Mouse (Mus musculus): ENCODE measurements around the gene 4932415D10Rik. TPM values are rescaled to one million over a fixed set of nuclear protein-coding genes. Genes with fewer than 3 reads are reported as not detected.
A peak's percentile ranks its signal among the peaks of the same experiment; 100 is the strongest.

Gene 4932415D10Rik
- total RNA-seq (2022): not detected

DNA sequence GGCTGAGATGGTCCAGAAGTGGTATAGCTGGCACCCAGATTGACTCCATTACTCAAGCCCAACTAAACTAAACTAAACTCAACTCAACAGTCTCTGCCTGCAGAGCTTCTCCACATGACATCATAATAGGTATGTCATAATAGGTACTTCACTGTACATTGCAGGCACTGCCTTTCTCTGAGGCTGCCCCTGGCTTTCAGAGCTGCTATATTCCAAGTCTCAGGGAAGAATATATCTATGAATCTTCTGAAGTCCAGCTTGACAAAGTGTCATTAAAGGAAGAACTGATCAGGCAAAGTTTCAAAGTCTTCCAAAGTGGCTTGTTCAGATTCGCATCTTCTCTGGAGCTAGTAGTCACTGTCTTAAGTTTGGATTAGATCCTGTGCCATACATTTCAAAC lies at the start of gene 4932415D10Rik:
4932415D10Rik (minus strand) TSS at position 101 of the 400 bp plus-strand sequence.
- DNase-seq (ENCODE audit: low spot score in 2 of 2): no peak

DNA sequence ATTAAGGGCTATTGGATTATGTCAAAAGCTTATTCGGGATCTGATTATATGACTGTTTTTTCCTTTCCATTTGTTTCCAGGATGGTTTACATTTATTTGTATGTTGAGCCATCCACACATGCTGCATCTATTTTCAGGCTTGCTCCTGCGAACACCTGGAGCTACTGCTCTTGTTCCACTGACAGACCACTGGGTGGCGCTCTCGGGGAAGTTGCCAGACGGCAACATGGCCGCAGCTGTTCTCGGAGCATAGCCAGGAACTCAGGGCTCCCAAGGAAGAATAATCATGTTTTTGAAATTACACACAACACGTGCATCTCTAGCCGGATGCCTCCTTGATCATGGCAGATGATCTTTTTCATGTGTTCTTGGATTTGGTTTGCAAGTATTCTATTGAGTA lies 45.5 kb upstream of the 4932415D10Rik start:
- DNase-seq (ENCODE audit: low spot score in 2 of 2): no peak

DNA sequence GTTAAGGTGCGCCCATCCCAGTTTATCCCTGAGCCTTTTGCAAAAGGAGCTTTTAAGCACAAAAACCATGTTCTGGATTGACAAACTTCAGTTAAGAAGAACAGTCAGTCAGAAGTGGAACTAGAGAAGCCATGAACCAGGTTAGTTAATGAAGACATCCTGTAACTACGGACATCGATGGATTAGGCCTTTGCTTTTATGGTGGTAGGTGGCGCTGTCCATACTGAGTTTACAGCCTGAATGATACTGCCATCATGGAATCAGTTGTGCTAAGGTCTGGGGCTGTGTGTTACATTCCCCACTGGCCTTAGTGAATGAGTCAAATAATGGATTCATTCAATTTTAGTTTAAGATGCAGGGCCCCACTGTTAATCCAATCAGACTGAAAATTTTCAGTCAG lies 39.0 kb upstream of the 4932415D10Rik start:
- DNase-seq (ENCODE audit: low spot score in 2 of 2): no peak

DNA sequence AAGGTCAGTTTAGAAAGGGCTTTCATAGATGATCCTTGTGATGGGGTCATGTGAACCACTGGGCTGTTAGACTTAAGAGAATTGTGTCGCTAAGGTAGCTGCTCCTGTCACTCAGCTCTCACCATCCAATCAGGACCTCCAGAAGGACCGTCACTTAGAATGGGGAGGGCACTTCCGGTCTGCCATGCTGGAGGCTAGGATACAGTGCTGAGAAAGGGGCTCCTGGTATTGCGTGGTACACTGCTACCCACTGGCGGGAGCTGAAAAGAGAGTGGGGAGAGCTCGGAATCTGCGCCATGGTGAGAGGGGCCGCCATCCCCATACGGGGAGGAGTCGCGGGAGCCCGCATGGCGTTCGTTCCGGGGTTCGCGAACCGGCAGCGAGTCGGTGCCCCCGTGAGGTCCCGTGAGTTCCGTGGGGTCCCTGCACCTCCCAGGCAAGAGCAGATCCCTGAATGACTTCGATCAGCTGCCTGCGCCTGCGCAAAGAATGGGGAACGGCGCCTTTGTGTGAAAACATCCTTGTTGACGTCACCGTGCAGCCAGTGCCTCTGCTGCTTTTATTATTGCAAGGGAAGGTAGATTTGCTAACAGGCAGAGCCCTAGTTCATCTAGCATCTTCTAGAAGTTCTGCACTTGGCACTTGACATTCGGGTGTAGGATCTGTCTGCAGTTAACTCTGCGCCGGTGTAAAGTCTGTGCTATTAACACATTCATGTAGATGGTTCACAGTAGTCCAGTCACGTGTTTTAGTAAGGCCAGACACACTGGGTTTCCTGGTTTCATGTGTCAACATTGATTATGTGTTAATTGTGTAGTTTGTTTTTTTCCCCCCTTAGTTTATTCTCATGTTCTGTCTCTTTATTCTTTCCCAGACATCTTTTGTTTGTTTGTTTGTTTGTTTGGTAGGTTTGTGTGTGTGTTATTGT lies 38.0 kb upstream of the 4932415D10Rik start, which contains the start of gene Gm4924:
Gm4924 (plus strand) TSS at position 173 of the 928 bp plus-strand sequence.
- DNase-seq (ENCODE audit: low spot score in 2 of 2): peak; percentile 25 to 49

DNA sequence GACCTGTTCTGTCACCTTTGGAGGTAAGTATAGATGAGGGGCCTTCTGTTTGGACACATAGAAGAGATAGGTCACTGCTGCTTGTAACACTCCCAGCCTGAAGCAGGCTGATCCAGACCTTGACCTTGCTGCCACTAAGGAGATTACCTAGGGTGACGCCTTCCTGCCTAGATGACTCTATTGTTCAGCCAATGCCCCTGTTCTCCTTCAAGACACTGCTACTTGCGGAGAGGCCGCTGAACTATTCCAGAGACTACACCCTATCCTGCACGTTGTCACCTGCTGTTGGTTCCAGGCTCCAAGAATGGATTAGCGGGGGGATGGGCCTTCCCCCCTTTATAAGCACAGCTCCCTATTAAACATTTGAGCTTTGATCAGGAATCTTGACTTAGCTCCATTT lies 13.4 kb upstream of the 4932415D10Rik start:
- no peak for DNase-seq (ENCODE audit: low spot score in 2 of 2)

DNA sequence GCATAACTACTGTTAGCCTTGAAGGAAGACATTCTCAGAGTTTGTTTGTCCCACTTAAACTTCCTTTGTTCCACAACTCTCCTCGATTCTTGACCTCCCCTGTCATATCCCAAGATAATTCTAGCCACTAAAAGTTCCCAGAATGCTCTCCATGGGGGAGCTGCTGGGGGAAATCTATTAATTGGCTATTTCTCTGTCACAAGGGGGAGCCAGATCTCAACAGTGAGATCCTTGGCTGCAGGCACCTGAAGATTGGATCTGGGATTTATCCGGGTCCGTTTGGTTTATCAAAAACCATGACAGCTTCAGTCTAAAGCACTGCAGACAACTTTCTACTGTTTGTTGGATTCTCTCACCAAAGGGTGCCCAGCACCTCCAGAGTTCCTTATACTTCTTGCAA lies 3.8 kb upstream of the 4932415D10Rik start:
- no peak for DNase-seq (ENCODE audit: low spot score in 2 of 2)

DNA sequence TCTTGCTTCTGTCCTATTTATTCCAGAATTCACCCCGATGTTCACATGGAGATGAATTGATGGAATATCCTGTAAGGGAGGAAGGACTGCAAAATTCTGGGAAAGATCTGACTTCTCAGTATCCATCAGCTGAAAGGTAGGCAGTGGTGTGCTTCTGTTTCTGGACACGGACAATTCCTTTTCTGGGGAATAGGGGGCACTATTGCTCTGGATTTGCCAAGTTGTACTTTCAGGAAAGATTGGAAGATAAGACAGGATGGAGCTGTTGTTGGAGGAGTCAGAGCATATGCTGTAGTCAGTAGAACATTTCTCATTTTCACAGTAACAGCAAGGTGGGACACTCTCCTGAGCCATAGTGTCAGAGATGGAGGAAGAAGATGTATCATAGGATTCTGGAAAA lies 19.9 kb downstream of the 4932415D10Rik start:
- no peak for DNase-seq (ENCODE audit: low spot score in 2 of 2)

DNA sequence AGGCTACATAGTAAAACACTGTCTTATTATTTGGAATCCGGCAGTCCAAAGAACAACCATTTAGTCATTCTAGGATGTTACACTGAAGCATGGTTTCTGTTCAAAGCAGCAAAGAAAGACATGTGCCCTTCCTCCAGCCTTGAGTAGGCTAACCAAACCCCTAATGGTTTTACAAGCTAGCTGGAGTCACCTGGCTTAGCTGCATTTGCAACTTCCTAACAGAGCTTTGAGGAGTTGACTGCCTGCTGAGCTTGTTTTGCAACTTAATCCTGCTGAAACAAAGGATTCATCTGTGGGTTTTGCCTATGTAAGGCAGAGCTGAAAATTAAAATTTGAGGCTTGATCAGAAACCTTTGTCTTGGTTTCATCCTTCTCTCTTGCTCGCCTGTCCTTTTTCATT lies 59.1 kb downstream of the 4932415D10Rik start:
- no peak for DNase-seq (ENCODE audit: low spot score in 2 of 2)

DNA sequence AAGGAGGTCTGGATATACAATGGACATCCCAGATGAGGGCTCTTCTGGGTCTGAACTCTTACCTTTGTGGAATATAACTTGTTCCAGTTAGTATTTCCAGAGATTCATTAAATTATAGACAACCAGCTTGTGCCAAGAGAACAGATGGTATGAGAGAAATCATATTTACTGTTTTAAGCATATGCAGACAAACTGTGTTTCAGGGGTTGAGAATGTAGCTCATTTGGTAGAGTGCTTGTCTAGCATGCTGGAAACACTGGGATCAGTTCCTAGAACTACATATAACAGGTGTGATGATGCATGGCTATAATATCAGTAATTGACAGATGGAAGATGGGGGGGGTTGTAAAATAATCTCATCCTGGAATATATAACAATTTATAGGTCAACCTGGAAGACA lies 71.4 kb downstream of the 4932415D10Rik start:
- no peak for DNase-seq (ENCODE audit: low spot score in 2 of 2)

DNA sequence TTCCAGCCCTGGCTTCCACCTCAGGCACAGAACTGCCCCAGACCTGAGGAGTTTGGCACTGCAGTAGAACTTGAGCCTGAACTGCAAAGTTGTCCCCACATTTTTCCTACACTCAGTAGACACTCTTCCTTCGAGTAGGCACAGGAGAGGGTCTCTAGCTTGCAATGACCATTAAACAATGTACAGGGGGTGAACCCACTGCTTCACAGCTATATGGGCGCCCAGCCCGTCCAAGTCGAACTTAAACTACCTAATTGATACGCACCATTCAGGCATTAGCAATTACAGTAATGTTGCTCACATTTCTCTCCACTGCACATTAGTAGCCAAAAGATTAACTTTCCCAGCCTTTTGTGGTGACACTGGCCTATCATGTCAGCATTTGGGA lies 75.0 kb downstream of the 4932415D10Rik start:
- no peak for DNase-seq (ENCODE audit: low spot score in 2 of 2)

DNA sequence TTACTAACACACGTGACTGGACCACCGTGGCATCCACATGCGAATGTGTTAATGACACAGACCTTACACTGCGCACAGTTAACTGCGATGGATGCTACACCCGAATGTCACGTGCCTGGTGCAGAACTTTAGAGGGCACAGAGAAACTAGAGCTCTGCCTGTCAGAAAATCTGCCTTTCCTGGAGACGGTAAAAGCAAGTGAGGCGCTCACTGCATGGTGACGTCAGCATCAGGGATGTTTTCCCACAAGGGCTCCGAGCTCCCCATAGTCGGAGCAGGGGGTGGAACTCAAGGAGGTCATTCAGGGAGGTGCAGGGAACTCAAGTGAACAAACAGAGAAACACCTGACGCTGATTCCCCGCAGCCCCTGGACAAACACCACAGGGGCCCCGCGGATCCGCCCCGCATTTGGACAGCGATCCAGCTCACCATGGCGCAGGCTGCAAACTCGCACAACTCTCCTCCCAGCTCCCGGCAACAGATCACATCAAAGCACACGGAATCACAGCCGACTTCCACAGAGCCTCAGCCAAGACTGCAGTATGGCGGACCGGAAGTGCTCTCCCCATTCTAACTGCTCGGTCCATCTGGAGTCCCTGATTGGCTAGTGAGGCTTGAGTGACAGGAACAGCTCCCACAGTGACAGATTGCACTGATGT lies 75.5 kb downstream of the 4932415D10Rik start, which contains the start of gene Zfp938:
Zfp938 (minus strand) TSS at position 539 of the 659 bp plus-strand sequence.
- peak; percentile 62 to 63 for DNase-seq (ENCODE audit: low spot score in 2 of 2)

Other genes with a start within 250 kb of the 4932415D10Rik start
- 1 to 10 TPM in 2 of 4 experiments, under 1 TPM in 2; 0.78 to 1.7 (median 1.3) TPM for gene BC024063, start 233.2 kb downstream of the 4932415D10Rik start, total RNA-seq (2022)
- gene AU041133, start 188.6 kb downstream of the 4932415D10Rik start, total RNA-seq (2022): 1 to 10 TPM in 1 of 4 experiments, under 1 TPM in 3; 0.31 to 1.4 (median 0.70) TPM
- gene Zfp938, start 75.3 kb downstream of the 4932415D10Rik start, total RNA-seq (2022): 1 to 10 TPM; 4.6 to 5.9 (median 5.2) TPM
- gene Gm4924, start 37.7 kb upstream of the 4932415D10Rik start, total RNA-seq (2022): 1 to 10 TPM in 3 of 4 experiments, under 1 TPM in 1; 0.43 to 2.5 (median 1.2) TPM
- not detected for gene Gm1553, start 176.0 kb upstream of the 4932415D10Rik start, total RNA-seq (2022)

Data from gastrocnemius, adult 8-10 months (tissue).